Mouse (Mus musculus): ENCODE measurements around the gene Mdga1.

- TF ChIP-seq CTCF (IDR thresholded peaks at IDR 0.05; ENCODE audit: low read depth) = peak; percentile 64
- no peak for TF ChIP-seq EP300 (IDR thresholded peaks at IDR 0.05; ENCODE audit: low read depth)
These were observed 185.1 kb downstream of the Mdga1 start for GRCm38 (mm10) chr17:29784820-29785219.
